Mouse (Mus musculus) forebrain, embryonic 16.5 days (tissue): ENCODE results near the gene Txndc11. TPM values are rescaled to one million over a fixed set of nuclear protein-coding genes. Genes with fewer than 3 reads are reported as not detected.

Source experiments
- ATAC-seq: fragments of 200-750 bp; cut with Nextera tagmentation; 2 replicates; pipeline ENCODE4 v1.8.0; 2017; ENCODE audit warnings: mild to moderate bottlenecking, moderate library complexity
- H3K27ac ChIP-seq: fragments of 300-500 bp; sonication (generic); 2 replicates; pipeline ENCODE4 v1.5.1; 2014; ENCODE audit warnings: low read length, control low read depth
- H3K27me3 ChIP-seq: fragments of 300-500 bp; sonication (generic); replicated peaks from 2 replicates; pipeline ENCODE4 v1.6.1; 2014; ENCODE audit warnings: low read length; ENCODE audit not compliant: control insufficient read depth, insufficient read depth
- H3K36me3 ChIP-seq: fragments of 300-500 bp; sonication (generic); 2 replicates; pipeline ENCODE4 v1.6.1; 2014; ENCODE audit not compliant: control insufficient read depth, insufficient read depth
- H3K4me1 ChIP-seq: fragments of 300-500 bp; sonication (generic); replicated peaks from 2 replicates; pipeline ENCODE4 v1.6.1; 2014; ENCODE audit warnings: low read length; ENCODE audit not compliant: control insufficient read depth, insufficient read depth
- H3K4me2 ChIP-seq: fragments of 300-500 bp; sonication (generic); 2 replicates; pipeline ENCODE4 v1.6.1; 2014; ENCODE audit warnings: mild to moderate bottlenecking, low read length, control low read depth
- H3K4me3 ChIP-seq: fragments of 300-500 bp; sonication (generic); replicated peaks from 2 replicates; pipeline ENCODE4 v1.5.1; 2014; ENCODE audit warnings: mild to moderate bottlenecking, low read length, control low read depth
- H3K9ac ChIP-seq: fragments of 300-500 bp; sonication (generic); replicated peaks from 2 replicates; pipeline ENCODE4 v1.6.1; 2014; ENCODE audit warnings: low read depth, low read length, control low read depth
- H3K9me3 ChIP-seq: fragments of 300-500 bp; sonication (generic); 2 replicates; pipeline ENCODE4 v1.6.1; 2016; ENCODE audit warnings: low read length; ENCODE audit not compliant: control insufficient read depth
- WGBS: fragments of 180-500 bp; shearing (Covaris S2); extraction: QIAGEN DNeasy Blood & Tissue Kit; methylation state at CpG from one replicate; pipeline ENCODE4 v1.1.7; 2014; 5-methylcytosine and 5-hydroxymethylcytosine counted together
- polyA plus RNA-seq: library from polyadenylated mRNA; unstranded; fragments of >200 nt; fragmentation: Nextera tagmentation; extraction: Ambion mirVana; gene quantifications from 2 replicates; pipeline ENCODE4 v1.2.1, GENCODE M21; 2015

Gene Txndc11
- polyA plus RNA-seq, 1 experiment from 2014 or later: 33.3 TPM

DNA sequence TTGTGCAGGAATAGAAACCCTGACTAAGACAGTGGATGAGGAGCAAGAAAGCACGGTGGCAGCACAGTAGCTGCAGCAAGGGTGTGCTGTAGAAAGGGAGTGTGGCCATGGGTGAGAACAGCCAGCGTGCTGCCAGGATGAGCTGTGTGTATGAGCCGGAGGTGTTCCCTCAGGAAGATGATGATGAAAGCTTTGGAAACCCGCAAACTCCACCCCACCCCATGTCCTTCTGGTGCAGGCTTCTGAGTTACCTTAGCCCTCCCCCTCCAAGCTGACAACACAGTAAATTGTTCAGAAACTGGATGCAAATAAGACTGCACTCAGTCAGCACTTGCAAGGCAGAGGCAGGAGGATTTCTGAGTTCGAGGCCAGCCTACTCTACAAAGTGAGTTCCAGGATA, 91.2 kb downstream of the Txndc11 start:
- no peaks in the 10 kb centered on the region for H3K27me3 ChIP-seq
- no peak overlapping the region for H3K4me2 ChIP-seq
- no peaks in the 10 kb centered on the region for H3K4me1 ChIP-seq
- ATAC-seq: no peak
- H3K27ac ChIP-seq: no peak overlapping the region
- no peaks in the 10 kb centered on the region for H3K9me3 ChIP-seq
- WGBS: 91% methylated on average over 5 of the region's 5 CpGs
- H3K4me3 ChIP-seq: no peak overlapping the region
- no peaks in the 10 kb centered on the region for H3K36me3 ChIP-seq
- no peak overlapping the region for H3K9ac ChIP-seq

DNA sequence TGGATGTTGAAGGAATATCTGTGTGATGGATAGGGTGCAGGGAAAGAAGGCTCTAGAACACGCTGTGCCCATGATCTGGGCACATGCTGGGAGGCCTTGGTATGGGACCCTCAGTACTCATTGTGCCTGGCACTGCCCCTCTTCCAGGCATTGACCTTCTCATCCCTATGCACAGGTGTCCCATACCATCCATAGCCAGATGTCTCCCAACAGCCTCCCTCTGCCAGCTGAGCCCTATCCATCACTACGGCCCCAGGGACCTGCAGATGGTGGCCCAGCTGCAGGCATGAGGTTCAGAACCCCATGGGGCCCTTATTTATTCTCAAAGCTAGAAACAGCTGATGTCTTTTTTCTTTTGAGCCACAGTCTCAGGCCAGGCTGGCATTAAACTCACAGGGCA, 93.8 kb downstream of the Txndc11 start:
- no peaks in the 10 kb centered on the region for H3K36me3 ChIP-seq
- H3K9me3 ChIP-seq: no peaks in the 10 kb centered on the region
- H3K27me3 ChIP-seq: no peaks in the 10 kb centered on the region
- H3K9ac ChIP-seq: no peak overlapping the region
- H3K27ac ChIP-seq: no peak overlapping the region
- 82% methylated on average over 2 of the region's 2 CpGs for WGBS
- H3K4me1 ChIP-seq: no peaks in the 10 kb centered on the region
- H3K4me3 ChIP-seq: no peak overlapping the region
- no peak overlapping the region for H3K4me2 ChIP-seq
- ATAC-seq: no peak

DNA sequence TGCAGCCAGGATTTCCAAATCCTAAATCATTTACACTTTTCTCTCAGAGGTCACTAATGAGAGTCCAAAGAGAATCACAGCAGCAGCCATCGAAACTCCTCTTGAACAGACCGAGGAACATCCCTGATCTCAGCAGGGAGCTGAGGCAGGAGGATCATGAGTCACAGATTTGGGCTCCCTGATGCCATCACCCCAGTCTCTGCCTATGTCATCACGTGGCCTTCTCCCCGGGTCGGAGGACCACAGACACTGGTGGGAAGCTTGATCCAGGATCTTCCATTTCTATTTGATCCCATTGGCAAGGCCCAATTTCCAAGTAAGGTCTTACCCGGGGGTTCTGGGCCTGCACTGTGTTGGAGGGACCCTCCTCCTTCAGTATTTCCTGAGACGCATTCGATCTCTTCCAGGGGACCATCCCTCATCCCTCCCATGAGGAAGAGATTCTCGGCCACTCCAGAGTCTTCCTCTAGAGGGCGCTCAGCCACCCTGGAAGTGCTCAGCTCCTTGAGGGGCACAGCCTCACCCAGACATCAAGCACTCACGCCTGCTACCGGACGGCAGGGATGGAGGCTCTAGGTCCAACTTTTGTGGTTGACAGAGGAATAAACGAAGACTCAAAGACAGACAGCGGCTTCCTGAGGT, 98.5 kb downstream of the Txndc11 start:
- Histone ChIP-seq H3K9me3 (no peaks in the 10 kb centered on the region), H3K4me2 (no peak overlapping the region), H3K36me3 (no peaks in the 10 kb centered on the region), H3K9ac (no peak overlapping the region), H3K4me3 (no peak overlapping the region), H3K27ac (no peak overlapping the region), H3K4me1 (no peaks in the 10 kb centered on the region), H3K27me3 (no peaks in the 10 kb centered on the region)
- WGBS: 23% methylated on average over 15 of the region's 15 CpGs
- ATAC-seq: peak; percentile 49

DNA sequence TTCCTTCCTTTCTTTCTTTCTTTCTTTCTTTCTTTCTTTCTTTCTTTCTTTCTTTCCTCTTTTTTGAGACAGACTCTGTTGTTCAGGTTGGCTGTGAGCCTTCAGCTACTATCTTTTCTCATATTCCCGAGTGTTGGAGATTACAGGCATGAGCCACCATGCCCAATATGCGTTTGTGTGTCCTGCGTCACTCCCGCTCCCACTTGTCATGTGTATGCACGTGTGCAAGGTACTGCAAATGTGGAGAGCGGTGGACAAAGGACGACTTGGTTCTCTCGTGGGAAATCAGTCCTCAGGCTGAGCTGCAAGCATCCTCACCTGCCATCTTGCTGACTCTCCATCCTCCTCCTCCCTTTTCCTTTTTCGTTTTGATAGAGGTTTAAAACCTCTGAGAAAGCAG, 99.2 kb downstream of the Txndc11 start:
- no peaks in the 10 kb centered on the region for H3K4me1 ChIP-seq
- no peak overlapping the region for H3K4me3 ChIP-seq
- no peak overlapping the region for H3K27ac ChIP-seq
- 83% methylated on average over 9 of the region's 9 CpGs for WGBS
- H3K27me3 ChIP-seq: no peaks in the 10 kb centered on the region
- no peak overlapping the region for H3K4me2 ChIP-seq
- H3K36me3 ChIP-seq: no peaks in the 10 kb centered on the region
- no peak for ATAC-seq
- no peaks in the 10 kb centered on the region for H3K9me3 ChIP-seq
- H3K9ac ChIP-seq: no peak overlapping the region

DNA sequence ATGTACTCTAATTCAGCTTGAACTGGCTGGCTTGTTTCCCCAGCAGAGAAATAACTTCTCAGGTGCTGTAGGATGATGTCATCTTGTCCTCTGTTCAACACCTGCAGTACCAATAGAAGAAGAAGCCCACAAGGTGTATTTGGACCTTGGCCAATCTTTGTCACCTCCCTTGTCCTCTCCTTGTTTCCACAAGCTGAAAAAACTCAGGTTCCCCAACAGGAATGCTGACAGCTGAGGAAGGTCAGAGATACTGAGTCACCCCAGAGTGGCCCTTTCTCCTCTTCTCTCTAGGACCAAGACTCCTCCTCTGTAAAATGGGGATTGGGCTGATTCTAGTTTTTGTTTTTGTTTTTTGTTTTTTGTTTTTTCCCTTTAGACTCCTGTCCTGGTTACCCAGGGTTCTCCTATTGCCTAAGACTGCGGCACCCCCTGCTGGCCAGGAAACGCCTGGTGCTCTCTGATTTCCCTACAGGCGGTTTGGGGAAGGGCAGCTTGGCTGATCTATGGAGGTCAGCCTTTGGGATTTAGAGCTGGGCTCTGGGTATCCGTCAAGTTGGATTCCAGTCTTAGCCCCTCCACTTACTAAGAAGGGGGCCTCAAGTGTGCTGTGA, 100.2 kb downstream of the Txndc11 start:
- H3K9ac ChIP-seq: no peak overlapping the region
- H3K9me3 ChIP-seq: no peaks in the 10 kb centered on the region
- WGBS: 4% methylated on average over 4 of the region's 4 CpGs
- no peaks in the 10 kb centered on the region for H3K4me1 ChIP-seq
- H3K4me2 ChIP-seq: no peak overlapping the region
- no peak overlapping the region for H3K27ac ChIP-seq
- ATAC-seq: peak; percentile 65
- no peaks in the 10 kb centered on the region for H3K36me3 ChIP-seq
- no peak overlapping the region for H3K4me3 ChIP-seq
- H3K27me3 ChIP-seq: no peaks in the 10 kb centered on the region

DNA sequence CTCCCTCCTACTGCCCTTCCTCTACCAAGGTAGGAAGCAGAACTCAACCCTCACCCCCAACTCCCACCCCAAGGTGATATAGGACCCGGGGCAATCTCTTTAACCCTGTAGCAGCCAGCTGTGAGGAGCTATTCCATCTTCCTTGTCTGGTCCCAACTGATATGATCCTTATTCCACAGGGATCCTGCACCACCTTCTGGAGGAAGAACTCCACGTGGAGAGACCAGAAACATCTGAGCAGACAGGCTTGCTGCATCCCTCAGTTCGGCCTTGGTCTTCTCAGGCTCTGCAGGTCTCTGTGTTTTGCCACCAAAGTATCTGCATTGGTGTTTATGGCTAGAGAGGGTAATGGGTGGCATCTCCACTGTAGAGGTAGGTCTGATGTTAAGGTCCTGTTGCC, 103.1 kb downstream of the Txndc11 start:
- Histone ChIP-seq H3K27me3 (no peaks in the 10 kb centered on the region), H3K36me3 (no peaks in the 10 kb centered on the region), H3K9me3 (no peaks in the 10 kb centered on the region), H3K4me3 (no peak overlapping the region), H3K9ac (no peak overlapping the region), H3K27ac (no peak overlapping the region), H3K4me2 (no peak overlapping the region), H3K4me1 (no peaks in the 10 kb centered on the region)
- 68% methylated on average over 3 of the region's 3 CpGs for WGBS
- no peak for ATAC-seq

DNA sequence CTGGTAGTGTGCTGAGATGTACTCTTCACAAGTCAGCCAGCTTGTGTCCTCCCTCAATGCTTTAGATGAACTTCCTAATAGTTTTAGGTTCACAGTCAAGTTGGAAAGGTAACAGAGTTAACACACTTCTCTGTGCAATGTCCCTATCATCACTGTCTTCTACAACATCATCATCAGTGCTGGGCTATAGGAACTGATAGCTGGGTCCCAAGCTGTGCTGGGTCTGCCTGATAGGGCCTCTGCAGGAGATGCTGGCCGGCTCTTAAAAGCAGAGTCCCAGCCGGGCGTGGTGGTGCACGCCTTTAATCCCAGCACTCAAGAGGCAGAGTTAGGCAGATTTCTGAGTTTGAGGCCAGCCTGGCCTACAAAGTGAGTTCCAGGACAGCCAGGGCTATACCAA, 103.6 kb downstream of the Txndc11 start:
- no peak overlapping the region for H3K9ac ChIP-seq
- 83% methylated on average over 4 of the region's 4 CpGs for WGBS
- no peak overlapping the region for H3K4me3 ChIP-seq
- no peak overlapping the region for H3K4me2 ChIP-seq
- no peak for ATAC-seq
- no peaks in the 10 kb centered on the region for H3K36me3 ChIP-seq
- H3K4me1 ChIP-seq: no peaks in the 10 kb centered on the region
- H3K27ac ChIP-seq: no peak overlapping the region
- no peaks in the 10 kb centered on the region for H3K27me3 ChIP-seq
- no peaks in the 10 kb centered on the region for H3K9me3 ChIP-seq

DNA sequence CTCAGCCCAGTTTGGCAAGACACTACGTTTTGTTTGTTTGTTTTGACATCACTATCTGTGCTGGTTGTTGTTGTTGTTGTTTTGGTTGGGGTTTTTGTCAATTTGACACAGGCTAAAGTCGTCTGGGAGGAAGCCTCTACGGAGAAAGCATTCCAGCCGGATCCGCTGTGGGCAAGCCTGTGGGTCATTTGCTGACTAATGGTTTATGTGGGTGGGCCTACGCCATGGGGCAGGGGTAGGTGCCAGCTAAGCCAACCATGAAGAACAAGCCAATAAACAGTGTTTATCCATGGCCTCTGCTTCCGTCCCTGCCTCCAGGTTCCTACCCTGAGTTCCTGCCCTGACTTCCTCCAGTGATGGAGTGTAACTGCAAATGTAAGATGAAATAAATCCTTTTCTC, 106.2 kb downstream of the Txndc11 start:
- Histone ChIP-seq H3K36me3 (no peaks in the 10 kb centered on the region), H3K9me3 (no peaks in the 10 kb centered on the region), H3K27me3 (no peaks in the 10 kb centered on the region), H3K4me2 (no peak overlapping the region), H3K4me1 (no peaks in the 10 kb centered on the region), H3K4me3 (no peak overlapping the region), H3K27ac (no peak overlapping the region), H3K9ac (no peak overlapping the region)
- 66% methylated on average over 7 of the region's 7 CpGs for WGBS
- ATAC-seq: no peak
